Mouse (Mus musculus): Measurements from ENCODE around the gene Itsn1.

Gene Itsn1

GRCm38 (mm10) chr16:91954766-91955165 lies 225.7 kb downstream of the Itsn1 start:
- no peak for DNase-seq (ENCODE audit: low spot score)

- DNase-seq (ENCODE audit: low spot score), result peak; percentile 69
Observed at GRCm38 (mm10) chr16:91962204-91962893, 233.3 kb downstream of the Itsn1 start.

- DNase-seq (ENCODE audit: low spot score), result no peak
Observed at GRCm38 (mm10) chr16:91962894-91963555, 233.9 kb downstream of the Itsn1 start.

- no peak for DNase-seq (ENCODE audit: low spot score)
Observed at GRCm38 (mm10) chr16:91963556-91963900, 234.4 kb downstream of the Itsn1 start.

GRCm38 (mm10) chr16:91964308-91965178 lies 235.5 kb downstream of the Itsn1 start:
- DNase-seq (ENCODE audit: low spot score), result no peak

- DNase-seq (ENCODE audit: low spot score), result no peak
Observed at GRCm38 (mm10) chr16:91968725-91969124, 239.6 kb downstream of the Itsn1 start.

GRCm38 (mm10) chr16:91969516-91970031 lies 240.5 kb downstream of the Itsn1 start:
- no peak for DNase-seq (ENCODE audit: low spot score)

All from left cerebral cortex, adult 11 months (tissue).